Mouse (Mus musculus): ENCODE results near the gene AL607142.1. TPM values are rescaled to one million over a fixed set of nuclear protein-coding genes. Genes with fewer than 3 reads are reported as not detected.
A peak's percentile ranks its signal among the peaks of the same experiment; 100 is the strongest.

Gene AL607142.1
- polyA plus RNA-seq, 1 experiment from 2014 or later: not detected

DNA sequence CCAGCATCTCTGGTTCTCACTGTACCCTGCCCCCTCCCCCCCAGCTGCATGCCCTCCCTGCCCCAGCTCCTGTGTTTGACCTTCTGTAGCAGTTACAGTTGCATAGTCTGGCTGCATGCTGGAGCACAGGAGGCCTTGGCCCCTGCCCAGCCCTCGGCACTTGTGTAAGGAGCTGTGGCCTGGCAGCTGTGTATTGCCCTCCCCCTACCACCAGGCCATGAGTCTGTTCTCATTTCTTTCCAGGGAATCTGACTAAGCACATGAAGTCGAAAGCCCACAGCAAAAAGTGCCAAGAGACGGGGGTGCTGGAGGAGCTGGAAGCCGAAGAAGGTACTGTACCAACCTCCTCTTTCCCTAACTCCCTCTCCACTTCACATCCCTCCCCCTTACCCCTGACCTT is 63.2 kb downstream of the AL607142.1 start:
- in situ Hi-C loops (cut with MboI; ENCODE audit: low pct_unique_long_range_greater_than_20kb): no loop called here
- DNase-seq (ENCODE audit: low read depth, low spot score) (peak; percentile 77), ATAC-seq (peak; percentile 35)
- ChIA-PET POLR2A (no interaction called here), CTCF (interaction anchor here (1.2 to 3.5 kb wide), 2 partner anchors 8 to 21 kb away, joined by 3 to 10 read pairs; no protein-coding TSS in a partner anchor)
- H3K27me3 ChIP-seq: no peaks in the 10 kb centered on the region
- no peak for TF ChIP-seq CTCF (IDR thresholded peaks at IDR 0.05)

DNA sequence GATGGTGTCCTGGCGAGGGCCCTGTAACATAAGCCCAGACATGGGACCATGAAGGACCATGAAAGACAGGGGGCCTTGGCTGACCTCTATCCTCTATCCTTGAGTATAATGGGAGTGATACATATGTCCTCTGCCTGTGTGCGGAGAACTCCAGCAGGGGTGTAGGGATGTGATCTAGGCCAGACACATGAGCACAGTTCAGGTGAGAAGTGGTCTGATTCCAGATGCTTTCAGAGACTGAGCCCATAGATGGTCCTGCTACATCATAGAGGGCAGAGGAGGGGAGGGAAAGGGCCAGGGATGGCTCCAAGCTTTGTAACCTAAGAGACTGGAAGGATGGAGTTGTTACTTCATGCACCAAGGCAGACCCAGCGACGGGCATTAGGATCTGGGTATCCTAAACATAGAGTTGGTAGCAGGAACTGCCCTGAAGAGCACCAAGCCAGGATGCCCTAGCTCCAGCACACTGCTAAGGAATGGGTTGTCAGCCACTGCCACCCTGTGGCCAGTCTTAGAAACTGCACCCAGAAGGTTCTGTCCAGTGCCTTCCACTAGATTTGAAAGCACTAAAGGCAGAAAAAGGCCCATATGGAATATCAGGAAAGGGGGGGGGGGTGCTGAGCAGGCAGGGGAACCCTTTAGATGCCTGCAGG is 64.6 kb downstream of the AL607142.1 start:
- ChIA-PET POLR2A (interaction anchor here (0.5 to 0.7 kb wide), 2 partner anchors 20 to 252 kb away, joined by 3 to 6 read pairs; no protein-coding TSS in a partner anchor), CTCF (interaction anchor here (0.6 to 3.5 kb wide), 3 partner anchors 9 to 33 kb away, joined by 3 to 10 read pairs (median 3); no protein-coding TSS in a partner anchor)
- ATAC-seq (no peak), DNase-seq (ENCODE audit: low read depth, low spot score) (no peak)
- TF ChIP-seq CTCF (IDR thresholded peaks at IDR 0.05): no peak
- no peaks in the 10 kb centered on the region for H3K27me3 ChIP-seq
- in situ Hi-C loops (cut with MboI; ENCODE audit: low pct_unique_long_range_greater_than_20kb): no loop called here

DNA sequence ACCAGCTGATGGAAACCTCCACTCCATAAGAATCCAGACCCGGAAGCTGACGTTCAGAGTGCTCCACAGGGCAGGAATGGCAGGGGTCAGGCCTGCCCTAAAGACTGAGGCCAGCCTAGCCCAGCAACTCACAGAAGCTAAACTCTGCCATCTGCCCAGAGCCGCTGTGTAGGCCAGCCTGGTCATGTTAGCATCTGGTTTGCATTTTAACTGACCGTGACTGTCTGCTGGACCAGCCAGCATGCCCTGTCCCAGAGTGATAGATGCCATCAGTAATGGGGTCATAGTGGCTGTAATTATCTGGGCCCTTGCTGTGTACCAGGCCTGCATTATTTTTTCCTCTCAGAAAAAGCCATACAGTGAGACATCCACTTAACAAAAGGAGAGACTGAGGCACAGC is 66.1 kb downstream of the AL607142.1 start:
- H3K27me3 ChIP-seq: no peaks in the 10 kb centered on the region
- in situ Hi-C loops (cut with MboI; ENCODE audit: low pct_unique_long_range_greater_than_20kb): no loop called here
- no peak for ATAC-seq
- POLR2A ChIA-PET: no interaction called here
- no peak for DNase-seq (ENCODE audit: low read depth, low spot score)
- no peak for TF ChIP-seq CTCF (IDR thresholded peaks at IDR 0.05)
- CTCF ChIA-PET: interaction anchor here (0.9 to 1.9 kb wide), 2 partner anchors 11 to 19 kb away, joined by 4 read pairs; no protein-coding TSS in a partner anchor

DNA sequence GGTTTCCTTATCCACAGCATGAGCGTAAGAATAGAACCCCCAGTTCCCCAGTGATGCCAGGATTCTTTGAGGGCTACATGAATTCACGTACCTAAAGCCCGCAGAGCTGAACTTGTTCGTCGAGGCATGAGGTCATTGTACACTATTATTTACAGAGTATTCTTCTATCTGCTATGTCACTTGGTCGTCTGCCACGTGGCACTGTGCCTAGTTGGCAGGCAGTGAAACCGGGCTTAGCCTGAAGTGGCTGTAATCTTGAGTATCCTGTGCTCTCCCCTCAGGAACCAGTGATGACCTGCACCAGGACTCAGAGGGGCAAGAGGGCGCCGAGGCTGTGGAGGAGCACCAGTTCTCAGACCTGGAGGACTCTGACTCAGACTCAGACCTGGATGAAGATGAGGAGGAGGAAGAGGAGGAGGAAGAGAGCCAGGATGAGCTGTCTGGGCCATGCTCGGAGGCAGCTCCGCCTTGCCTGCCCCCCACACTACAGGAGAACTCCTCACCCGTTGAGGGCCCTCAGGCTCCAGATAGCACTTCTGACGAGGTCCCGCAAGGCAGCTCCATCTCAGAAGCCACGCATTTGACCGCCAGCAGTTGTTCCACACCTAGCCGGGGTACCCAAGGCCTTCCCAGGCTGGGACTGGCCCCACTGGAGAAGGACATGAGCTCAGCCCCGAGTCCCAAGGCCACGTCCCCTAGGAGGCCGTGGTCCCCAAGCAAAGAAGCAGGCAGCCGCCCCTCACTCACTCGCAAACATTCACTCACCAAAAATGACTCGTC is 66.8 kb downstream of the AL607142.1 start:
- TF ChIP-seq CTCF (IDR thresholded peaks at IDR 0.05): no peak
- no peaks in the 10 kb centered on the region for H3K27me3 ChIP-seq
- in situ Hi-C loops (cut with MboI; ENCODE audit: low pct_unique_long_range_greater_than_20kb): no loop called here
- ATAC-seq (peak; percentile 24), DNase-seq (ENCODE audit: low read depth, low spot score) (peak; percentile 75)
- POLR2A ChIA-PET: no interaction called here
- CTCF ChIA-PET: interaction anchor here (0.9 to 1.9 kb wide), 2 partner anchors 10 to 18 kb away, joined by 4 read pairs; no protein-coding TSS in a partner anchor

DNA sequence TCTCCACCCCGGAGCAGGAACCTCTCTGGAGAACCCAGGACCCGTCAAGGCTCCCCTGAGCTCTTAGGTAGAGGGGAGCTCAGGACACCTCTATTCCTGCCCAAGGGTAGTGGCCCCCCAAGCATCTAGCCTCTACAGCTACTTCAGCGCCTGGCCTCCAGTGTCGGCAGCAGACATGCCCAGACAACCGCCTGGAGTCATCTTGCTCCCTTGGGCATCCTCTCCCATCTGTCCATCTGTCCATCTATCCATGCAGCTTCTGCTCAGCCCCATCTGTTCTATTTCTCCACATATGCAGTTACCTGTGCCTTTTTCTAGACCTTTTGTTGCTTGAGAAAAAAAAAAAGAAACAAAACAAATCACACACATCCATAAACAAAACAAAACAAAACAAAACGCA is 69.4 kb downstream of the AL607142.1 start:
- POLR2A ChIA-PET: no interaction called here
- no peak for DNase-seq (ENCODE audit: low read depth, low spot score)
- in situ Hi-C loops (cut with MboI; ENCODE audit: low pct_unique_long_range_greater_than_20kb): no loop called here
- no peak for TF ChIP-seq CTCF (IDR thresholded peaks at IDR 0.05)
- CTCF ChIA-PET: interaction anchor here (1.3 to 1.4 kb wide), 2 partner anchors 9 to 15 kb away, joined by 3 to 7 read pairs; no protein-coding TSS in a partner anchor
- H3K27me3 ChIP-seq: no peaks in the 10 kb centered on the region
- ATAC-seq: no peak

DNA sequence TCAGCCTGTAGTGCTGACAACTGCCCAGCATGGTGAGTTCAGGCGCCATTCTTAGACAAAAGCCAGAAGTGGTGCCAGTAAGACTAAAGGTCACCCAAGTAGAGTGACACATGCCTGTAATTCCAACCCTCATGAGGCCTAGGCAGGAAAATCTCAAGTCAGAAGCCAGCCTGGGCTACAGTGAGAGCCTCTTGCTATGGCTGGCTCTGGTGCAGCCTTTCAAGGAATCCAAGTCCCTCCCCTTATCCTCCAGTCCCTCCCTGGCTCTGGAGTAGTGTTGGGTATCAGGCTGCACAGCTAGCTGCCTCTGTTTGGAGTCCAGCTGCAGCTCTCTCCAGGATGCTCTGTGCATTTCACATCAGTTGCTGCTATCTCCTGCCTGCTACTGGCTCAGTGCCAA is 77.0 kb downstream of the AL607142.1 start:
- CTCF ChIA-PET: interaction anchor here (0.8 to 1.4 kb wide), 2 partner anchors 9 to 11 kb away, joined by 3 to 4 read pairs; no protein-coding TSS in a partner anchor
- no peak for DNase-seq (ENCODE audit: low read depth, low spot score)
- in situ Hi-C loops (cut with MboI; ENCODE audit: low pct_unique_long_range_greater_than_20kb): no loop called here
- no peak for TF ChIP-seq CTCF (IDR thresholded peaks at IDR 0.05)
- POLR2A ChIA-PET: no interaction called here
- no peaks in the 10 kb centered on the region for H3K27me3 ChIP-seq
- ATAC-seq: no peak

DNA sequence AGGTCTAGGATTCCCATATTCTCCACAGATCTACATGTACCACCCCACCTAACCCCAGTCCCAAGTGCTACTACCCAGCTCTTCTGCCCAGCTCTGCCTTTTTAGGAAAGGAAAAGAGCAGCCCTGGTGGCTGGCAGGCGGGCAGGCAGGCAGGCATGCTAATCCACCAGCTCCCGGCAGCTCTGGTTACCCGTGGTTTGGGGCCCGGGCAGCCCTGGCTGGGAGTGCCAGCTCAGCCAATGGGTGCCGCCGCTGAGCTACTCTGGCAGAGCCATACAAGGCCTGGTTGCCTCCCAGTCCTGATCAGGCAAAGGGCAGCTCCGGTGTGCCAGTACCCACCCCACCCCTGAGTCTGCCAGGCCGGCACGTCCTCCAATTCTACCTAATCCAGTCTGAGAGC is 78.1 kb downstream of the AL607142.1 start:
- in situ Hi-C loops (cut with MboI; ENCODE audit: low pct_unique_long_range_greater_than_20kb): no loop called here
- POLR2A ChIA-PET: no interaction called here
- no peak for TF ChIP-seq CTCF (IDR thresholded peaks at IDR 0.05)
- DNase-seq (ENCODE audit: low read depth, low spot score) (no peak), ATAC-seq (no peak)
- no peaks in the 10 kb centered on the region for H3K27me3 ChIP-seq
- CTCF ChIA-PET: interaction anchor here (0.8 to 1.6 kb wide), 3 partner anchors 9 to 12 kb away, joined by 3 to 4 read pairs (median 3); no protein-coding TSS in a partner anchor

Other genes with a start within 250 kb of the AL607142.1 start
- not detected for gene Edn2, start 96.2 kb downstream of the AL607142.1 start, polyA plus RNA-seq (2021)
- gene Foxo6, start 222.4 kb downstream of the AL607142.1 start, polyA plus RNA-seq (2021): 0.81 TPM

All from Patski (cell line).